Mouse (Mus musculus) forebrain, postnatal 0 days (tissue): Measurements from ENCODE around the gene Atp2a1. TPM values are rescaled to one million over a fixed set of nuclear protein-coding genes. Genes with fewer than 3 reads are reported as not detected.

ENCODE experiments used
- ATAC-seq: fragments of 200-750 bp; cut with Nextera tagmentation; 2 replicates; pipeline ENCODE4 v1.8.0; 2017; ENCODE audit warnings: mild to moderate bottlenecking, moderate library complexity
- DNase-seq: peaks from one replicate; pipeline ENCODE4 v3.0.0-alpha.2; 2015
- H3K27ac ChIP-seq: fragments of 300-500 bp; sonication (generic); 2 replicates; pipeline ENCODE4 v1.5.1; 2014; ENCODE audit warnings: low read depth, mild to moderate bottlenecking, antibody characterized with exemption, low read length, moderate library complexity, mixed read lengths
- H3K27me3 ChIP-seq: fragments of 300-500 bp; sonication (generic); 2 replicates; pipeline ENCODE4 v1.6.1; 2014; ENCODE audit warnings: mild to moderate bottlenecking, low read length, mixed read lengths; ENCODE audit not compliant: insufficient read depth
- H3K36me3 ChIP-seq: fragments of 300-500 bp; sonication (generic); 2 replicates; pipeline ENCODE4 v1.6.1; 2014; ENCODE audit warnings: mild to moderate bottlenecking, moderate library complexity; ENCODE audit not compliant: insufficient read depth
- H3K4me1 ChIP-seq: fragments of 300-500 bp; sonication (generic); 2 replicates; pipeline ENCODE4 v1.6.1; 2014; ENCODE audit warnings: antibody characterized with exemption; ENCODE audit not compliant: insufficient read depth
- H3K4me2 ChIP-seq: fragments of 300-500 bp; sonication (generic); 2 replicates; pipeline ENCODE4 v1.6.1; 2014; ENCODE audit warnings: low read depth, mild to moderate bottlenecking, moderate library complexity
- H3K4me3 ChIP-seq: fragments of 300-500 bp; sonication (generic); 2 replicates; pipeline ENCODE4 v1.5.1; 2014; ENCODE audit warnings: low read depth, low read length, mixed read lengths
- H3K9ac ChIP-seq: fragments of 300-500 bp; sonication (generic); 2 replicates; pipeline ENCODE4 v1.6.1; 2014; ENCODE audit warnings: mild to moderate bottlenecking
- H3K9me3 ChIP-seq: fragments of 300-500 bp; sonication (generic); 2 replicates; pipeline ENCODE4 v1.6.1; 2016; ENCODE audit warnings: low read length
- CTCF ChIP-seq: sonication (generic); IDR thresholded peaks from 2 replicates; pipeline ENCODE4 v1.5.1; 2016; ENCODE audit warnings: antibody characterized with exemption, control low read depth, low read depth
- WGBS: fragments of 180-500 bp; shearing (Covaris S2); extraction: QIAGEN DNeasy Blood & Tissue Kit; methylation state at CpG from one replicate; pipeline ENCODE4 v1.1.7; 2014; 5-methylcytosine and 5-hydroxymethylcytosine counted together
- polyA plus RNA-seq: library from polyadenylated mRNA; unstranded; fragments of >200 nt; fragmentation: Nextera tagmentation; extraction: Ambion mirVana; gene quantifications from 2 replicates; pipeline ENCODE4 v1.2.1, GENCODE M21; 2015
- total RNA-seq: library from RNA; depleted of rRNA; stranded (reverse); fragments of >200 nt; gene quantifications from 2 replicates; pipeline ENCODE4 v1.2.3, GENCODE M21; 2014

The Atp2a1 gene
- total and polyA plus RNA-seq, 2 experiments from 2014 or later = 0.24 to 0.45 TPM

- WGBS = 80% methylated on average over 7 of the region's 7 CpGs
- H3K27me3 ChIP-seq = no peaks in the 10 kb centered on the region
- no peak overlapping the region for H3K27ac ChIP-seq
- no peaks in the 10 kb centered on the region for H3K36me3 ChIP-seq
- TF ChIP-seq CTCF = no peak
- DNase-seq (no peak), ATAC-seq (no peak)
- no peaks in the 10 kb centered on the region for H3K9me3 ChIP-seq
- H3K4me2 ChIP-seq = no peak overlapping the region
- no peak overlapping the region for H3K9ac ChIP-seq
- no peak overlapping the region for H3K4me3 ChIP-seq
- H3K4me1 ChIP-seq = no peaks in the 10 kb centered on the region
These were observed 9.0 kb downstream of the Atp2a1 start for GRCm38 (mm10) chr7:126453861-126454260.

GRCm38 (mm10) chr7:126452244-126452643 lies 10.7 kb downstream of the Atp2a1 start:
- H3K27me3 ChIP-seq = no peaks in the 10 kb centered on the region

GRCm38 (mm10) chr7:126450641-126451040 lies 12.3 kb downstream of the Atp2a1 start:
- no peak for DNase-seq
- WGBS = 96% methylated on average over 6 of the region's 6 CpGs
- TF ChIP-seq CTCF = no peak
- H3K27ac ChIP-seq = no peak overlapping the region
- no peaks in the 10 kb centered on the region for H3K27me3 ChIP-seq
- no peaks in the 10 kb centered on the region for H3K4me1 ChIP-seq
- H3K4me3 ChIP-seq = no peak overlapping the region
- no peak overlapping the region for H3K9ac ChIP-seq
- H3K36me3 ChIP-seq = peaks cover 6% of the 10 kb centered on the region; the same call in 1 of the 2 replicates
- H3K9me3 ChIP-seq = no peaks in the 10 kb centered on the region
- no peak overlapping the region for H3K4me2 ChIP-seq
- ATAC-seq = no peak

More at GRCm38 (mm10) chr7:126452244-126452643, 10.7 kb downstream of the Atp2a1 start:
- DNase-seq = no peak
- no peak for TF ChIP-seq CTCF
- no peak overlapping the region for H3K4me2 ChIP-seq
- ATAC-seq = no peak
- no peak overlapping the region for H3K4me3 ChIP-seq
- no peaks in the 10 kb centered on the region for H3K9me3 ChIP-seq
- H3K4me1 ChIP-seq = no peaks in the 10 kb centered on the region
- H3K36me3 ChIP-seq = no peaks in the 10 kb centered on the region
- 88% methylated on average over 3 of the region's 3 CpGs for WGBS
- no peak overlapping the region for H3K9ac ChIP-seq
- no peak overlapping the region for H3K27ac ChIP-seq

- 92% methylated on average over 18 of the region's 18 CpGs for WGBS
- H3K36me3 ChIP-seq = peaks cover 12% of the 10 kb centered on the region
- ATAC-seq (no peak), DNase-seq (no peak)
- H3K4me3 ChIP-seq = no peak overlapping the region
- no peaks in the 10 kb centered on the region for H3K27me3 ChIP-seq
- no peak overlapping the region for H3K4me2 ChIP-seq
- no peak overlapping the region for H3K9ac ChIP-seq
- H3K27ac ChIP-seq = no peak overlapping the region
- TF ChIP-seq CTCF = no peak
- no peaks in the 10 kb centered on the region for H3K9me3 ChIP-seq
- H3K4me1 ChIP-seq = no peaks in the 10 kb centered on the region
These were observed 12.9 kb downstream of the Atp2a1 start for GRCm38 (mm10) chr7:126449991-126450390.

GRCm38 (mm10) chr7:126448481-126448880 lies 14.4 kb downstream of the Atp2a1 start:
- no peaks in the 10 kb centered on the region for H3K4me1 ChIP-seq
- no peaks in the 10 kb centered on the region for H3K27me3 ChIP-seq
- no peak for TF ChIP-seq CTCF
- peaks cover 24% of the 10 kb centered on the region for H3K36me3 ChIP-seq
- no peak overlapping the region for H3K9ac ChIP-seq
- DNase-seq (no peak), ATAC-seq (no peak)
- no peak overlapping the region for H3K27ac ChIP-seq
- no peaks in the 10 kb centered on the region for H3K9me3 ChIP-seq
- no peak overlapping the region for H3K4me3 ChIP-seq
- H3K4me2 ChIP-seq = no peak overlapping the region
- WGBS = 92% methylated on average over 19 of the region's 19 CpGs

GRCm38 (mm10) chr7:126446217-126446616 lies 16.7 kb downstream of the Atp2a1 start:
- Histone ChIP-seq H3K9me3 (no peaks in the 10 kb centered on the region), H3K36me3 (peaks cover 38% of the 10 kb centered on the region), H3K4me2 (no peak overlapping the region), H3K9ac (no peak overlapping the region), H3K4me1 (no peaks in the 10 kb centered on the region), H3K27me3 (no peaks in the 10 kb centered on the region), H3K27ac (no peak overlapping the region), H3K4me3 (no peak overlapping the region)
- TF ChIP-seq CTCF = no peak
- WGBS = 95% methylated on average over 21 of the region's 21 CpGs
- DNase-seq (no peak), ATAC-seq (no peak)

GRCm38 (mm10) chr7:126445104-126445815 lies 17.6 kb downstream of the Atp2a1 start:
- WGBS = 93% methylated on average over 15 of the region's 15 CpGs
- TF ChIP-seq CTCF = no peak
- Histone ChIP-seq H3K27ac (no peak overlapping the region), H3K4me2 (no peak overlapping the region), H3K36me3 (peaks cover 41% of the 10 kb centered on the region), H3K9ac (no peak overlapping the region), H3K4me3 (no peak overlapping the region), H3K9me3 (no peaks in the 10 kb centered on the region), H3K27me3 (no peaks in the 10 kb centered on the region), H3K4me1 (no peaks in the 10 kb centered on the region)
- ATAC-seq (no peak), DNase-seq (no peak)
